Mouse (Mus musculus) activated CD4-positive, CD25-positive, alpha-beta regulatory T cell, adult 4 months (primary cell): Measurements from ENCODE around the gene Dhx40. TPM values are rescaled to one million over a fixed set of nuclear protein-coding genes. Genes with fewer than 3 reads are reported as not detected.
"Not testable (repeated sequence)": the region's sequence is repeated elsewhere in the genome, so short reads cannot be mapped to it uniquely, and the experiment has no call there.

Experiments used
- ATAC-seq: one replicate; pipeline ENCODE4 v1.8.0; 2017
- polyA plus RNA-seq, 2 experiments: library from polyadenylated mRNA; unstranded; fragments of 100-300 nt; shearing (Covaris generic); gene quantifications; one replicate each; pipeline ENCODE4 v1.2.1; 2017

Gene Dhx40
- polyA plus RNA-seq, 2 experiments from 2014 or later: 20.1 TPM

DNA sequence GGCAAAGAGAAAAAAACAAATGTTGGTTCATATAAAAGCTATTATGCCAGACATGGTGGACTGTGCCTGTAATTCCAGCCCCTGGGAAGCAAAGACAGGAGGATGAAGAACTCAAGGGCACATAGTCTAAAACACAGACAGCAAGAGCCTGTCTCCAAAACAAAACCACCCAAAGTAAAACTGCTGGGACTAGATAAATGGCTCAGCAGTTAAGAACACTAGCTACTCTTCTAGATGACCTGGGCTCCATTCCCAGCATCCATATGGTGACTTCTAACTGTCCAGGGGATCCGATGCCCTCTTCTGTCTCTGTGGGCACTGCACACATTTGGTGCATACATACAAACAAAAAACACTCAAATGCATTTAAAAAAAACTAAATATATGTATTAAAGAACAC is 56.5 kb downstream of the Dhx40 start:
- no peak for ATAC-seq

DNA sequence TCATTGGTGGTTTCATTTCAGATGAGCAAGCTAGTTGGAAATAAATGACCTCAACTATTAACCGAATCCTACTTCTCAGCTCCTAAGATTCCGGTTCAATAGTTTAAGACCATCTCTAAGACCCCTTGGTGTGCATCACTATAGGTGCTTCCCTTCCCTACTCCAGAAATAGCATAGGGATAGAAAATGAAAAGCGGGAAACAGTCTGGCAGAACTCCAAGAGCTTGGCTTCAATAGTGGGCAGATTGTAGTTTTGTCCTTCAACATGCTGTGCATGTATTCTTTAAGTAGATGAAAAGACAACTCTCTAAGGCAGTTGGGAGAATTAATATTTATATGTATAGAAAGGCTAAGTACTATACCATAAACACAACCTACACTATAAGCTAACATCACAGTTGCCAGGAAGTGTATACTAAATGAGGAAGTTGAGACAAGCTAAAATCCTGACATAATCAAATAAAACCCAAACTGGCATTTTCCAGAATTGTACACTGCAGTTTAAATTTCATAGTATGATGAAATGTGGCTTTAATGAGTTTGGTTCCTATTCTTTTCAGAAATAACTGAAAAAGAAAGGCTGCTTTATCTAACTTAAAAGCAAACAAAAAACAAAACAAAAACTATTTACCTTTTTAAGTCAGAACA is 57.6 kb downstream of the Dhx40 start:
- ATAC-seq: no peak

DNA sequence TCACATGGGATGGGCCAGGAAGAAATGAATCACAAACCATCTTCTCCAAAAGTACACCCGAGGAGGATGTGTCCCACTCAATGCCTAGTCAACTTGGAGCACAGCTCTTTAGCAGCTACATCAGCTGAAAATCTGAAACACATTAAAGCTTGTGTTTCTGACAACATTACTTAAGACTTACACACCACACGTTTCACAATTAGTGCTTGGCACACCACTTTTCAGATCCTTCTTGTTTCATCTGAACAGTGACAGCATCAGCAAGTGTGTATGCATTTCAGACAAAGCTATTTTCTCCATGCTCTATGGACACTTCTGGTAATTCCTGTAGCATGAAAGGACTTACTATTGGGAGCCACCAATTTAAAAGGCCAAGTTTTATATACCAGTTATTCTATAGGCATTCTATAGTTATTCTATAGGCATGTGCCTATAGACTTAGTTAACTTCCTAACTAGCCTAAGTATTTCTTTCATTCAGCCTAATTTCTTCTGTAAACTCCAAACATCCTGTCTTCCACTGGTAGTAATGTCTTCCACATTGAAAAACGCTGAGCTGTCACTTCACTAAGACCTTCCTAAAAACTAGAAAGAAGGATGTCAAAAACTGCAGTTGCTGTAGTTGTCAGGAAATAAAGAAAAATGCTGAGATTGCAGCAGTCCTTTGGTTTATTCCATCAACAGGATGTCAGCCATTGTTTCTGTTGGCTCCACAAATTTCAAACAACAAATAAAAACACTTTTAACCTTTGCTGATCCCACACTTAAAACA is 61.7 kb downstream of the Dhx40 start:
- no peak for ATAC-seq

DNA sequence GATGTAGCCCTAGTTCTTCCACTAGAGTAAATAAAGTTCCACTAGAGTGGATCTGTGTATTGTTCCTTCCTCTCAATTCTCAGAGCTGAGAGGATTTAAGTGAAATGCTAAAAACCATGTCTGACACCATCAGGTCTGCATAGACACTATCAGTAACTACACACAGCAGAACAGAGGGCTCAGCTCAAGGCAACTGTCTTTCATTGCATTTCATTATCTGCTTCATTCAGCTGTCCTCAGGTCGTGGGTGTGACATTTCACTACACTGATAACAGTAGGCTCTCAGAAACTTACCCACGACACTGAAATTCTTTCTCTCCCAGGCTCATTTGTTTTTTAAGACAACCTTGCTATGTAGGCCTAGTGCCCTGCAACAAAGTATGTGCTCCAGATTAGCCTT is 64.9 kb downstream of the Dhx40 start:
- no peak for ATAC-seq

DNA sequence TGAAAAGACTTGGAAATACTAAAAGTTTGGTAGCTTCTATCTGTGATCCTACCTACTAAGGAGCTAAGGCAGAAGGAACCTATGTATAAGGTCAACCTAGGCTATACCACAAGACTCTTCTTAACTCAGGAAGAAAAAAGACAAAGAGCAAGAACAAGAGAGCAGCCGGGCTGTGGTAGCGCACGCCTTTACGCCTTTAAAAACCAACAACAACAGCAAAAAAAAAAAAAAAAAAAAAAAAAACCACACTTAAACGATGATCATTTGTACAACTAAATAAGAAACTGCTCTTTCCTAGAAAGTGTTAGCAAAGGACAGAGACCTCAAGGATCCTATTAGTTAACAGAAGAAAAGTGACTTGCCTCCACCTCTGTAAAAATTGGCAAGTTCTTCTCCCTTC is 66.0 kb downstream of the Dhx40 start:
- no peak for ATAC-seq

DNA sequence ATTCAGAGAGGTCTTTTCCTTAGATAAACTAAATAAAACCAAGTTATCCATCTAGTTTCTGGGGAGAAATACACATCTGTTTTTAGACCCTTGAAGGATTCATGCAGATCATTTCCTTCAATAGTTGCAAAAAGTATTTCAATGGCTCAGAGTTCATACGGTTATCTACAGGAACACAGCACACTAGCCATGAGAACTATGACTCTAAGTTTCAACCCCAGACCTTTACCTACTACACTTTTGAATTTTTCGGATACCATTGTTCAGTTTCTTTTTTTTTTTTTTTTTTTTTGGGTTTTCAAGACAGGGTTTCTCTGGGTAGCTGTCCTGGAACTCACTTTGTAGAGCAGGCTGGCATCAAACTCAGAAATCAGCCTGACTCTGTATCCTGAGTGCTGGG is 68.1 kb downstream of the Dhx40 start:
- ATAC-seq: no peak

DNA sequence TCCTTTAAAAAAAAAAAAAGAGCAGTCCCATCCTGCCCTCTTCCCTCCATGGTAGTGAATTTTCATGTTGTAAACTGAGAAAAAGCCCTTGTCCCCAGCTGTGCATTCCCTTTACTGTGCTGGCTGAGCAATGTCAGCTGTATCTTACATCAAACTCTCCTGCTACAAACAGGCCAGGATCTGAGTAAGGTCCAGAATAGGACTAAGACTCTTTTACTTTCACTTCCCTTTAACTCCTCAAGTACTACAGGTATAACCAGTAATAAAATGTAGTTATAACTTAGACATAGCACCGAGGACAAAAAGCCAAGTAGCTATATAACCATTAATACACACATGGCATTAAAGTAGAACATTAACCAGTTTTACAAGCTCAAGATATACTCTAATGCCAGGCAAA is 68.6 kb downstream of the Dhx40 start:
- no peak for ATAC-seq

DNA sequence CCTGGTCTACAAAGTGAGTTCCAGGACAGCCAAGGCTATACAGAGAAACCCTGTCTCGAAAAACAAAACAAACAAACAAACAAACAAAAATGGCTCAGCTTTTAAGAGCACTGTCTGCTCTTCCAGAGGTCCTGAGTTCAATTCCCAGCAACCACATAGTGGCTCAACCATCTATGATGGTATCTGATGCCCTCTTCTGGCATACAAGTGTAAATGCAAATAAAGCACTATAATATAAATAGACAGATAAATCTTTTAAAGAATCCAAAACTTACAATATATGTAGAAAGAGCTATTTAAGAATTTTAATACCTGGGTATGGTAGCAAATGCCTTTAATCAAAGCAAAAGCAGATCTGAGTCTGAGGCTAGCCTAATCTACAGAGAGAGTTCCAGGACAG is 69.2 kb downstream of the Dhx40 start:
- not testable (repeated sequence) for ATAC-seq

DNA sequence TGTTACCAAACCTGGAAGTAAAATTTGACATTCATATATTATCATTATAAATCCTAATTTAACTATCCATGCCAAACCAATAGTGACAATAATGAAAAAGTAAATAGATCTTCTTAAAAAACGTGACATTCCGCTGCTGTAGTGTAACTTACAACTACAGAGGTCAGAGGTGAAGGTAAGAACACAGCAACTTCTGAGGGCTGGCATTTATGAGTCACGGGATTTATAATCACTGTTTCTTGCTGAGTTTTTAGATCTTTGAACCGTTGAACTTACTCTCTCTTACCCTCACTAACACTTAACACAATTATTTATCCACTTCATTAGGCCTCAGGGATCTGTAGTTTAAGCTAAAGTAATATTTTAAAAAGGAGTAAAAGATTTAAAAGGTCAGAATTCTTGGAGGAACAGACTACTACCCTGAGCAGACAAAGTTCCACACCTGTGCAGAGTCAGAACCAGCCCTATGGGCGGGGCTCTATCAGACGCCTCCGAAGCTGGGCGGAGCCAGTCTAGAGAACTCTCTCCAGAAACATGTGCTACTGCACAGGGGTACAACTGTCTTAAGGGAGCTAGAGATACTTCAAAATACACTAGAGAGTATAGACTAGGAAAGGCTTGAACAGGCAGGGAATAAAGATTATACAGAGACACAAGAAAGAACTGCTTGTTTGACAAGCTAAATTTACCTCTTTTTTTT is 70.1 kb downstream of the Dhx40 start:
- no peak for ATAC-seq

DNA sequence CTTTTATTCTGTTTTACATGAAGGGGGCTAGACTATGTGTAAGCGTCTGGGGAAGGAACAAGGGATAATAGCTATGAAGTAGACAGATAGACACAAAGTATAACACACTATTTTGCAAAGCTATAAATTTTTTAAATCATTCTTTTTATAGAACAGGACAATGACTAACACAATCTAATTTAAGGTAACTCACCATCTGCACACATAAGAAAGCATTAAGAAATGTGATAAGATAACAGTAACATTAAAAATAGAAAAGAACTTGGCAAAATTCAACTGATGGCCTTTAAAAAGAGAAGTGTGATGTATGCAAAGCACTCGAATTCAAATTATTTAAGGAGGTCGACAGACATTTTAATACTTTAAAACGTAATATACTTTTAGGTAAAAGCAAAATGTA is 72.6 kb downstream of the Dhx40 start:
- ATAC-seq: no peak

DNA sequence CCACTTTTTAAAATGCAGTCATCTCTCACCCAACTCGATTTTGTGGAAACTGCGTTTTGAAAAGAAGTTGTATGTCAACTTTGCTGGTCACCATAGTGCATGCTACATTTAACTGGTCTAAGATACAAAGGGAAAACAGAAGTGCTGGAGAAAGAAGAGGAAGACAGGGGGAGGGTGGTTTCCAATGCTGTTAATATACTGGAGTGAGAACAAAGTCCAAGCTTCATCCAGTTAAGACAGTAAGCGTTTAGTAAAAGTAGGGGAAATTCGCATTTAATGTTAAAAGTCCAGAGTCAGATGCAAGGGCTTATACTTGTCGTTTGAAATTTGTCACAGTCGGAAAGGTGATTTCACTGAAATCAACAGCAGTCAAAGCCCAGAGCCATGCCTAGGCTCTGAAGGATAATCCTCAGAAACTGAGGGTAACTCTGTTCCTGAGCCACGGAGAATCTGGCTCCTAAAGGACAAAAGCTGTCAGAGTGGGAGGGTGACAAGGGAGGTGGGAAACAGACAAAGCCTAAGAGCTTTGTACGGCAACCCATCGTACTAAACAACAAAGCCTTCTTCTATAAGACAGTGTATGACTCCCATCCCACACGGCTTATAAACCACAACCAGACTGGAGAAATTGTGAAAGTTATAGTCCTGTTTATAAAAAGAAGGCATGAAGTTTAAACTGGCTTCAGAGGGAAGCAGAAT is 73.2 kb downstream of the Dhx40 start:
- ATAC-seq: no peak

DNA sequence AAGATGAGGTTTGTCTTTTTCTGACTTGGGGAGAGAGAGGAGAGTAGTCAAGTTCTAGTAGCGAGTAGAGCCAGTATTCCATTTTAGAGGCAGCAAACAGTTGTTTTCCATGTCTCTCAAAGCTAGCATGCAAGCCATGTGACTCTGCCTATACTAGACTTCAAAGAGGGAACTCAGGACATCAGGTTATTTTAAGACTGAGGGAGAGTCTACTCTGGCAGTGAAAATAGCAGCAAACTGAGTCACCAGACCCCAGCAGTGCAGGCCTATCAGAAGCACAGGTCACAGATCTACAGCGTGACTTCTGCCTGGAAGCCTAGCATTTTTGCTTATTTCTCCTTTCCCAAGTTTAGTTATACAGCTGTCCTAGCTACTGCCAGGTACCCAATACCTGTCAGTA is 76.1 kb downstream of the Dhx40 start:
- no peak for ATAC-seq

DNA sequence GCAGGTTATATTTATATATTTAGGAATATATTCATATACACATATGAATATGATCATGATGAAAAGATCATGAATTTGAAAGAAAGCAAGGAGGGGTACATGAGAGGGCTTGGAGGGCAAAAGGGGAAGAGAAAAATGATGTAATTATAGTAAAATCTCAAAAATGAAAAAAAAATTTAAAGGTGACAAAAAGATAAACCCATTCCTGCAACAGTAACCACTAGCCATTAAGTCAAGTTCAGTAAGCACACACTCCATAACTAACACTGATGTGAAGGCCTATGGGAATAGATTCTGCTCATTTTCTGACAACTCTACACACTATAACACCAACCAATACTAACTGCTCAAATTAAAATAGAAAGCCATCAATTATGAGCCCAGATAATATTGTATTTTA is 81.9 kb downstream of the Dhx40 start:
- no peak for ATAC-seq

DNA sequence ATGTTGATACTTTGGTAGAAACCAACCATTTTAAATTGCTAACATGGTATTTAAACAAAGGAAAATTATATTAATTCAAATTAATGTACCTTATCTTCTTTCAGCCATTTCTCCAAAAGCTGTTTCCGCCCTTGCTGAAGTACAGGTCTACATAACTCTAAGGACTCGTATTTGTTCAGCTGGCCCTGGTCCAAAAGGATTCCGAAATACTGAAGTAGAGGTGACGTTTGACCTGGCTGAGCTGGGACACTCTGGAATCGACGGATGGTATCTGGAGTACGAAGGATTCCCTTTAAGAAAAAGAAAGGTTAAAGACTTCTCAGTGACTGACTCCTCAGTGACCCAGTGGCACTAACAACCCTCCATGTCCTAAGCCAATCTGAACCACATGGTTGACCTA is 82.6 kb downstream of the Dhx40 start:
- no peak for ATAC-seq

DNA sequence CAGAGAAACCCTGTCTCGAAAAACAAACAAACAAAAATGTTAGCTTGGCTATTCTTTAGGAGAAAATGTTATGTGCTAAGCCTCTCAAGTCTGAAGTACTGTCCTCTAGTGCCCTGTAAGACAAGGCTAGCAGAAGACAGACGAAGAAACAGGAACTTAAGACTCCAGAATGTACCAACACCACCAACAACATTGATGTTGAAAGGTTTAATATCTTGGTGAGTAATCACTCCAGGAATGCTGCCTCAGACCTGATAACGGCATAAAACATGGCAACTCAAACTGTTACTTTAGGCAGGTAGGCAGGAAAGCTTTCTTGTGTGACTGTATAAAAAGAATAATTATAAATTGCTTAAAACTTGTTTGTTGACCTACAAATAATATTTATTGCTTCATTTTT is 83.5 kb downstream of the Dhx40 start:
- no peak for ATAC-seq

DNA sequence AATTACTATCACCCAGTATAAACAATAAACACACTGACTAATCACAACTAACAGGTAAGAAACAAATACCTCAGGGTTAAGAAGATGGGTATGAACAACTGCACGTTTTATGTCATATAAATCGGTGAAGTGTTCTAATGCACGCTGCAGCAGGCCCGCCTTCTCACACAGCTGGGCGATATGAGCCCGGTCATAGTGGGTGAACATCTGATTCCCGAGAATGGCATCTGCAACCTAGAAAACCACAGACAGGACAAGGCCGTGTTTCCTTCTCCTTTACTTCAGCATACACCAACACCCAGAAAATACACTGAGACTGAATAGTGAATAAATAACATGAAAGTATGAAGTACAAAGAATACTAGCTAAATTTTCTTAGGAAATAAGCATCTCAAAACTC is 88.2 kb downstream of the Dhx40 start:
- no peak for ATAC-seq

Other genes with a start within 250 kb of the Dhx40 start
- gene Vmp1, start 123.9 kb downstream of the Dhx40 start, polyA plus RNA-seq: 100 to 1,000 TPM; 563 to 667 TPM
- gene Ptrh2, start 123.8 kb downstream of the Dhx40 start, polyA plus RNA-seq: 10 to 100 TPM in 1 of 2 experiments, 1 to 10 TPM in 1; 9.9 to 10.6 TPM
- gene Cltc, start 50.2 kb downstream of the Dhx40 start, polyA plus RNA-seq: 10 to 100 TPM; 79.9 to 83.6 TPM
- 1 to 10 TPM; 5.0 to 8.5 TPM for gene Ypel2, start 186.0 kb upstream of the Dhx40 start, polyA plus RNA-seq